Mouse (Mus musculus): ENCODE data around the gene Pcbp4.
A peak's percentile ranks its signal among the peaks of the same experiment; 100 is the strongest.
"Not testable (repeated sequence)": the region's sequence is repeated elsewhere in the genome, so short reads cannot be mapped to it uniquely, and the experiment has no call there.

Gene Pcbp4

DNA sequence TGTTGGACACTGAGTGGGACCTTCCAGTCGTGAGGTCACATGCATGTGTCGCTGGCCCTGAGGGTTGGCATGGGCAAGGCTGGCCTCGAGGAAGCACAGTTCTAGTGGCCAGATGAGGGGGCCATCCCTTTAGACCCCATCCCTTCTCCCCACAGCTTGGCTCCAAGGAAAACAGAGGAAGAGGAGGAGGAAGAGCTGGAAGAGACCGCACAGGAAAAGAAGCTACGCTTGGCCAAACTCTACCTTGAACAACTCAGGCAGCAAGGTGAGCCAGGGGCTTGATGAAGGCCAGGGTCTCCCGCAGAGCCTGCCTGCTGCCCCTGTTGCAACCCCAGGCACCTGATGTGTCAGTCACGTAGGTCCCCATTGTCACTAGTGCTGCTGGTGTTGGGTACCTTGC lies 27.4 kb downstream of the Pcbp4 start:
- DNase-seq (ENCODE audit: low spot score in 2 of 2), result peak in 1 of 2 experiments; percentile 0

DNA sequence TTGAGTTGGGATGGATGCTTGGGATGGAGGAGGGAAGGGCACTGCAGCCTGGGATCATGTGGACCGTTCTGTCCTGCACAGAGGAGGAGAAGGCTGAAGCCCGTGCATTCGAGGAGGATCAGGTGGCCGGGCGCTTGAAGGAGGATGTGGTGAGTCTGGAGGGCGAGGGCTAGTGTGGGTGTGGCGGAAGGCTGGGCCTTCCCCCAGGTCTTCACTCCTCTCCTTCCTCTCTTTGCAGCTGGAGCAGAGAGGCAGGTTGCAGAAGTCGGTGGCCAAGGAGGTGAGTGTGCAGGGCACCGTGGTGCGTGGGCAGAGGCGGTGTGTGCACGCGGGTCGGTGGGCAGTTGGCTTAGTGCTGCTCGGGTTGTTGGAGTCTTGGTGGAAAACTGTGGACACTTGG lies 28.0 kb downstream of the Pcbp4 start:
- DNase-seq (ENCODE audit: low spot score in 2 of 2), result peak in 1 of 2 experiments; percentile 0

DNA sequence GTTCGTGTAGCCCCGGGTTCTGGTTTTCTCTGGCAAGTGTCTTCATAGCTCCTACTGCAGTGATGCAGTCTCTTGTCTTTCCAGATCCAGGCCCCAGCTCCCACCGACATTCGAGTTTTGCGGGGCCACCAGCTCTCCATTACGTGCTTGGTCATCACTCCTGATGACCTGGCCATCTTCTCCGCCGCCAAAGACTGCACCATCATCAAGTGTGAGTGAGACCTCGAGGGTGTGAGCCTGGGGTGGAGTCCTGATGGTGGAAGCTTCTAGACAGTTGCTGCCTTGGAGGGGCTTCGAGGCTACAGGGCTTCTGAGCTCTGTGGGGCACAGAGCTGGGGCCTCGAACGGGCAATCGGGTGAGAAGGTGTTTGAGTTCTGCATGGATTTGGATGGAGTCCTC lies 28.6 kb downstream of the Pcbp4 start:
- DNase-seq (ENCODE audit: low spot score in 2 of 2), result no peak

DNA sequence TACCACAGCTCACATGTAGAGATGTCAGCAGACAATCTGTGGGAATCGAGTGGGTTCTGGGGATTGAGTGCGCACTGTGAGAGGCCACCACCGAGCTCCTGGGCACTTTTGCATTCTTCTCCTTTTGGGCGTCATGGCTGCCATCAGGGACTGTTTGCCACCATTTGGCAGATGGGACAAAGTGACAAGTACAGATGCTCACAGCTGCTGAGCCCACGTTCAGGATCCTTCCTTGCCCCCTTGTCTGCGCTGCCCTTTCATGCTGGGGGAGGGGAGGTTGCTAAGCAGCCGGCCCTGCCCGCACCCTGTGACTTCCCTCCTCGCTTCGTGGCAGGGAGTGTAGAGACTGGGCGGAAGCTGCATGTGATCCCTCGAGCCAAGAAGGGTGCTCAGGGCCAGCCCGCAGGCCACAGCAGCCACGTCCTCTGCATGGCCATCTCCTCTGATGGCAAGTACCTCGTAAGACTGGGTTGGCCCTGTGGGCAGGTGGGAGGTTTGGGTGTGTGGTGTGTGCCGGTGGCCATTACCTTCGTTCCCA lies 29.6 kb downstream of the Pcbp4 start:
- no peak for DNase-seq (ENCODE audit: low spot score in 2 of 2)

DNA sequence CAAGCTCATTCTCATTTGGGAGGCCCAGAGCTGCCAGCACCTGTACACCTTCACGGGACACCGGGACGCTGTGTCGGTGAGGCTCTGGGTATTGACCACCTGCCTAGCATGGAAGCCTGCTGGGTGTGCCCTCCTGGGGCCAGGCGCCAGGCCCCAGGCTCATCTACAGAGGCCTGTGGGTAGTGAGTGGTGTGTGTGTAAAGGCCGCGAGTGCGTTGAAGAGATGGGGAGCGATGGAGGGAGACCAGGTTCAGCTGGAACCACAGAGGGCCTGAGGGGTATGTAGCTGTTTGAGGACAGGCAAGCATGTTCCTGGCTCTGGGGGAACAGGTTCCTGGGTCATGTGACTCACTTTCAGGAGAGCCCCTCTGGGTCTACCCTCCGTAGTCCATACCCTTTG lies 30.0 kb downstream of the Pcbp4 start:
- DNase-seq (ENCODE audit: low spot score in 2 of 2), result no peak

DNA sequence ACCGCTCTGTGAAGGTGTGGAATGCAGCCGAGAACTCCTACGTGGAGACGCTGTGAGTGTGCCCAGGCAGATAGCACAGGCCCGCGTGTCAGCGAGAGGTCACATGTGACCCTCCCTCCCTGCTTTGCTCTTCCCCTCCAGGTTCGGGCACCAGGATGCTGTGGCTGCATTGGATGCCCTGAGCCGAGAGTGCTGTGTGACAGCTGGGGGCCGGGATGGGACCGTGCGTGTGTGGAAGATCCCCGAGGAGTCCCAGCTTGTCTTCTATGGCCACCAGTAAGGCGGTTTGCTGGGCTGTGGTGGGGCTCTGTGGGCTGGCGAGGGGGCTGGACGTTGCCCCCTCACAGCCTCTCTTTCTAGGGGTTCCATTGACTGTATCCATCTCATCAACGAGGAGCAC lies 30.5 kb downstream of the Pcbp4 start:
- DNase-seq (ENCODE audit: low spot score in 2 of 2), result no peak

DNA sequence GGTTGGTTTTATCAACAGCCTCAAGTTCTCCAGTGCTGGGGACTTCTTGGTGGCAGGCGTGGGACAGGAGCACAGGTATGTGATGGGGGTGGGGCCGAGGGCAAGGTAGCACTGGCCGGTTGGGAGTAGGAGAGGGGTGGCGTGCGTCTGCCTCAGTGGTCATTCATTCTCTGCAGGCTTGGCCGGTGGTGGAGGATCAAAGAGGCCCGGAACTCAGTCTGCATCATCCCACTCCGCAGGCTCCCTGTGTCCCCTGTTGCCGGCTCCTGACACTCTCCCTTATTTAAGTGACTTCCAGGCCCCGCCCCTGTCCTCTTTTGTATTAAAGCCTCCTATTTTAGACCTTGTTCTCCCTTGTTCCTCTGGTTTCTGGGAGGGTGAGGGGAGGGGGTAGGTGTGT lies 32.0 kb downstream of the Pcbp4 start:
- DNase-seq (ENCODE audit: low spot score in 2 of 2), result no peak

DNA sequence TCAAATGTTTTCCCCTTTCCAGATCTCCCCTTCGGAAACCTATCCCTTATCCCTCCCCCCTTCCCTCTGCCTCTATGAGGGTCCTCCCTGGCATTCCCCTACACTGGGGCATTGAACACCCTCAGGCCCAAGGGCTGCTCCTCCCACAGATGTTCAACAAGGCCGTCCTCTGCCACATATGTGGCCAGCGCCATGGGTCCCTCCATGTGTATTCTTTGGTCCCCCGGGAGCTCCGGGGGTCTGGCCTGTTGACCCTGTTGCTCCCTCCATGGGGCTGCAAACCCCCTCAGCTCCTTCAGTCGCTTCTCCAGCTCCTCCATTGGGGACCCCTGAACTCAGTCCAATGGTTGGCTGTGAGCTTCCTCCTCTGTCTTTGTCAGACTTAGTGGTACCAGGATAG lies 34.5 kb downstream of the Pcbp4 start:
- not testable (repeated sequence) for DNase-seq (ENCODE audit: low spot score in 2 of 2)

DNA sequence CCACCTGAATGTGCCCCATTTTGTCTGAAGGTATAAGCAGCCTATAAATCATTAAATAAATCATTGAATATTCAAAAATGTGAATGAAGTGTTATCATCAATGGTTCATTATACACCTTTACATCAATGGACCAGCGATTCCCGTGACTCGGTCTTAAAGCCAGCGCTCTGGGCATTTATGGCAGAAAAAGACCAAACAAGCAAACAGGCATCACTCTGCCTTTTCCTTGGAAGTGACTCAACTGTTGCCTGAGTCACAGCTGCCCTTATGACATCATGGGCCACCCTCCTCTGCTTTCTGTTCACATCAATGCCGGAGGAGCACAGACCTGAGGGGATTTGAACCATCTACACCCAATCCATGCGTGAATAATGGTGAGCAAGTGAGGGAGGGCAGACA lies 46.6 kb downstream of the Pcbp4 start, which contains the start of gene Iqcf1:
Iqcf1 (plus strand) TSS at position 301 of the 400 bp plus-strand sequence.
- DNase-seq (ENCODE audit: low spot score in 2 of 2), result no peak

DNA sequence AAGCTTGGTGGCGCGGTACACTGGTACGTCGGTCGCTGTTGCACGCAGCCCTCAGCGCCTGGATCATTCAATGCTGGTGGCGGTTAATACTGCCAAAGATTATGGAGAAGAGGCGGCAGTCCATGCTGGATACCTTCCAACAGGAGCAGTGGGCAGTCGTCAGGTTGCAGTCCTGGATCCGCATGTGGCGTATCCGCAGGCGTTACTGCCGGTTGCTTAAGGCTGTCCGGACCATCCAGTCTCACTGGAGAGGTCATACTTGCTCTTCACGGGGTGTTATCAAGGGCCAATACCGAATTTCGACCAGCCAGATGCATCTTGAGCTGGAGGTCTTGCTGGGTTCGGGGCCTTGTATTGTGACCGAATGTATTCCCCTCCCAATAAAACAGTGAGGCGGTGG lies 48.8 kb downstream of the Pcbp4 start:
- DNase-seq (ENCODE audit: low spot score in 2 of 2), result no peak

DNA sequence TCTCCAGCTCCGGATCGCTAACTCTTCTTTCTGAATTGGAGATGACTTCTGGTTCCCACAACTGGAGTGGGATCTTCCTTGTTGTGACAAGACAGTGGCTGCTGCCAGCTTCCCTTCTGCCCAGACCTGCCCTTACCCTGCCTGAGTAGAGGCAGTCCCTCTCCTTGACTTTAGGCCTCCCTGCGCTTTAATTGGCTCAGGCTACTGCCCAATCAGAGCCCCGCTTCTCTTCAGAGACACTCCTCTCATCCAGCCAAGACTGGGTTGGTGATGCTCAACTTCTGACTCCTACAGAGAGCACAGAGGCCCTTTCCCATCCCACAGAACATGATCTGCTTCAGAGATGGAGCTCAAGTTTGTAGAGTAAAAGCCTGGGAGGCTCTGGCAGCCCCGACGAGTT lies 51.2 kb downstream of the Pcbp4 start:
- DNase-seq (ENCODE audit: low spot score in 2 of 2), result no peak

DNA sequence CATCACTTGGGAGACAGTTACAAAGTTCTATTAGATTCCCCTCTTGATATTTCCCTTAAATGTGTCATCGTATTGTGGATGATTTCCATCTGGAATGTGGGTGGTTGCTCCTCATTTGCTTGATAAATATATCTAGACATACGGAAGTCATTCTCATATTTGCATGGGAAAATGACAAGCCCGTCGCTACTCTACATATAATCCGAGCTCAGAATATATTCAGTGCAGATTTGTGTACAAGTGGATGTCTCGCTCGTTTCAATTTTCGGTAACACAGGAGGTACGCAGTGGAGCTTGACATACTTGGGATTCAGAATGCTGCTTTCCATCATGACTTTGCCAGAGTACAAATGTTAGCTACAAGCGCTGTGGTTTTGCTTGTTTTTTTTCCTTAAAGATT lies 56.3 kb downstream of the Pcbp4 start:
- no peak for DNase-seq (ENCODE audit: low spot score in 2 of 2)

DNA sequence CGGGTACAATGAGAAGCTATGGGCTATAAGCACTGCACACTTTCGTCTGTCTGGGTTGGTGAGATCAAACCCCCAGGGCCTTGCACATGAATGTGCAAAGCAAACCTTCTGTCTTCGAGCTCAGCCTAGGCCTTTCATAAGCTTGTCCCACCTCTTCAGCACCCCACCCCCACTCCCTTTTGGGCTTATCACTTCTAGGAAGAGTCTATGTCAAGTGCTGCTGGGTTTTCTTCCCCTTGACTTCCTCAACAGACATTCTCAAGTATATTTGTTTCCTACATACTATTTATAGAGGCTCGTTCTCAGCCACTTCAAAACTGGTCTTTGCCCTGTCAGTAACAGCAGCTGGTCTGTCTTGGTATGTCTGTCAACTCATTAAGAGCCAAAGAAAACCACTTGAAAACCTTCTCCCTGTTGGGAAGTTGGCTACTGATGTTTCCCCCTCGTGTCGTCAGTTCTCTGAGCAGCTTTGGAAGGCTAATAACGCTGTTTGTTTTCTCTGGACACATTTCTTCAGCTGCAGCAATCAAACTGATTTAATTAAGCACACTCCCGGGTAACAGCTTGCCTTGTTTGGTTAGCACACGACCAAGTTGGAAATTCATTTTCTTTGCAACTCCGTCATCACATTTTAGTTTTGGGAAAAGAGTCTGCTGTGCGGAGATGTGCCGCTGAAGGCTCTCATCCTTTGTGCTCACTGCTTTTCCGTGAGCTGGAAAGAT lies 59.8 kb downstream of the Pcbp4 start:
- no peak for DNase-seq (ENCODE audit: low spot score in 2 of 2)

DNA sequence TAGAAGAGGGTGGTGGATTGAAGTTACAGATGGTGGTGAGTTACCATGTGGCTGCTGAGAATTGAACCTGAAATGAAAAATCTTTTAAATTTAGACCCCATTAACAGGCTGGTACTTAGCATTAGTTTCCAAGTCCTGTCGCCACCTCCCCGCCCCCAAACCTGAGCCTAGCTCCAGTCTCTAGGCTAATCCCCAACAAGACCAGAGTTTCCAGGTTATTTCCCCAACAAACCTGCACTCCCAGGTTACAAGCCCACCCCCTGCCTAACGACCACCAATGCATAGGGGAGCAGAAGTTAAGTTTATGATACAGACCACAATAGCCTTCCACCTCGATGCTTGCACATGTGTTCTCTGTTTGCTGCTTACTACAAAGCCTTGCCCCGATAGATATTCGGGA lies 60.5 kb downstream of the Pcbp4 start:
- no peak for DNase-seq (ENCODE audit: low spot score in 2 of 2)
